Mouse (Mus musculus): ENCODE results near the gene Slc25a34.
A peak's percentile ranks its signal among the peaks of the same experiment; 100 is the strongest.

Slc25a34 gene

DNA sequence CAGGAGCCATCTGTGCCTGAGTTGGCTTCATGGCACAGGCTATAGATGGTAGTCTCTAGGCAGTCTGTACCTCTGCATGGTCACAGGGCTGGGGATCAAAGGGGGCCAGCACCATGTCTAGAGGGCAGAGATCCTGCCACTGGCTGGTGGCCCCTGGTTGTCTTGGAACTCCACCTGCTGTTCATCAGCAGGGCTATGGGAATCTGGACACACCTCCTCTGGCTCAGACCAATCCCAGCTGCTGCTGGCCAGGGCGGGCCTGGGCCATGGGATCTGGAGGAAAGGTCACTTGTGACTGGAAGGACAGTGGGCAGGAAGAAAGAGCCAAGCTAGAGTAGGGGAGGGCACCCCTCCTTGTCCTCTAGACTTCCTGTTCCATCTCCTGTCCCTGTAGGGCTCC lies at the start of gene Slc25a34:
Gene Slc25a34 (minus strand): TSS at position 156 of the 400 bp plus-strand sequence.
- peak; percentile 81 for DNase-seq (ENCODE audit: low spot score)

DNA sequence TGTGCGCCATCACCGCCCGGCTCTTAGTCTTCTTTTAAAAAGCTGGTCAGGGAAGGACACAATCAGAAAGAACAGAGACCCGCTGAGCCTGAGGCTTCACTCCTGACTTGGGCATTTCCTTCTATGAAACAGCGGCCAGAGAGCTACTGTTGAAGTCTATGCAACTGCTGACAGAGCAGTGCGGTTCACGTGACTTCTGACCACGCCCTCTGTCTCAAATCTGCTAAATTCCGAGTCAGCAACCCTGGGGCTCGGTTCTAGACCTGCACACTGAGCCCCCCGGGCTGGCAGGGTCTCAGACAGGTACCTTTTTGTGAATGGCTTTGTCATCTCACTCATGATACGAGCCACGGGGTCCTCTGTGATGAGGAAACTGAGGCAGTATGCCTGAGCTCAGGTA lies 48.7 kb upstream of the Slc25a34 start:
- DNase-seq (ENCODE audit: low spot score) = peak; percentile 4

DNA sequence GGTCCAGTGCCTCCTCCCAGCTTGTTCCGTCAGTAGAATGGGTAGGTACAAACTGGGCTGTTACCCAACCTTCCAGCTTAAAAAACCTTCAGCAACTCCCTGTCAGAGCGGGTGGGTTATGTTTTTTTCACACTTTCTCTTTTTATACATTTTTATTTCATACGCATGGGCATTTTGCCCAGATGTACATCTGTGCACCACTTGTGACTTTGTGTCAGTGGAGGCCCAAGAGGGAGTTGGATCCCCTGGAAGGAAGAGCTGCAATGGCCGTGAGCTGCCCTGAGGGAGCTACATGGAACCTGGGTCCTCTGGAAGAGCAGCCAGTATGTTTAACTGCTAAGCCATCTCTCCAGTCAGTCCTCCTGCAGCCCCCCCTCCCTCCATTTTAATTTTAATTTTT lies 47.8 kb upstream of the Slc25a34 start:
- no peak for DNase-seq (ENCODE audit: low spot score)

DNA sequence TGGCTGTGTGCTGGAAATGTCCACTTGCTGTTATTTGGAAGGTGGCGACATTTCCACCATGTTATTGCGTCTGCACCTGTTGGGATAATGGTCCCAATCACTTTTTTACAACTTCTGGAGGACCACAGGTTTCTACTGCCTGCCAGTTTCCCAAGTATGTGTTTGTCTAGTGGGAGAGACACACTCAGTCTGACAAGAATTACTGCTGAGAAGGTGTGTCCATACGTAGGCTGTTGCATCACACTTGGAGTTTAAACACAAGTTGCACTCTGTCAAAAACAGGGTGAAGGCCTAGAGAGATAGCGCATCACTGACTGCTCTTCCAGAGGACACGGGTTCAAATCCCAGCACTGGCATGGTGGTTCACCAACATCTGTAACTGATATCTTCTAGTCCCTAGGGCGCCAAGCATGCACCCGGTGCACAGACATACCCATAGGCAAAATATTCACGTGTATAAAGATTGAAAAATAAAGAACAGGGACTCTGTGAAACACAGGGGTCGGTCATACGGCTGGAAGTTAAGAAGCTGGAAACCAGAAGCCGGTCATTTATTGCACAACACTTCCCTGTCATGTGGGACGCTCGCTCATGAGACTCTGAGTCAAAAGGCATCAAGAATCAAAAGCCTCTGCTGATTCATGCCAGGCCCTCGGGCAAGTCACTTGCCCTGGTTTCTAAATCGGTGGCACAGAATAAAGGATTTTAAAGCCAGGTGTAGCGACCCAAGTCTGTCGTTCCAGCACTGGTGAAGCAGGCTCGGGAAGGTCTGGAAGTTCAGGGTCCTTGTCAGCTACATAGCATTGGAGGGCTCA lies 46.5 kb upstream of the Slc25a34 start:
- DNase-seq (ENCODE audit: low spot score) = no peak

DNA sequence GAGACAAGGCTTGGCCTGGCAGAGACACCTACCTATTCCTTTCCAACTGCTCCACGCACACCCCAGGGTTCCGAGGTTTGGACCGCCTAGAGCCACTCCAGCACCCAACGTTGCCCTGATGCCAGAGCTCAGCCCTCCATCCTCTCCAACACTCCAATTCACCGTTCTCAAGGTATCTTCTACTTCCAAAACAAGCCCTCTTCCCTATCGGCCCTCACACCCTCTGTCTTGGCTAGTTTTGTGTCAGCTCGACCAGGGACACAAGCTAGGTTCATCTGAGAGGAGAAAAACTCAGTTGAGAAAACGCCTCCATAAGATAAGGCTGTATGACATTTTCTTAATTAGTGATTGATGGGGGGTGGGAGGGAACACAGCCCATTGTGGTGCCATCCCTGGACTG lies 41.2 kb upstream of the Slc25a34 start, which contains the start of gene Plekhm2:
Gene Plekhm2 (minus strand): TSS at position 101 of the 400 bp plus-strand sequence.
- no peak for DNase-seq (ENCODE audit: low spot score)

DNA sequence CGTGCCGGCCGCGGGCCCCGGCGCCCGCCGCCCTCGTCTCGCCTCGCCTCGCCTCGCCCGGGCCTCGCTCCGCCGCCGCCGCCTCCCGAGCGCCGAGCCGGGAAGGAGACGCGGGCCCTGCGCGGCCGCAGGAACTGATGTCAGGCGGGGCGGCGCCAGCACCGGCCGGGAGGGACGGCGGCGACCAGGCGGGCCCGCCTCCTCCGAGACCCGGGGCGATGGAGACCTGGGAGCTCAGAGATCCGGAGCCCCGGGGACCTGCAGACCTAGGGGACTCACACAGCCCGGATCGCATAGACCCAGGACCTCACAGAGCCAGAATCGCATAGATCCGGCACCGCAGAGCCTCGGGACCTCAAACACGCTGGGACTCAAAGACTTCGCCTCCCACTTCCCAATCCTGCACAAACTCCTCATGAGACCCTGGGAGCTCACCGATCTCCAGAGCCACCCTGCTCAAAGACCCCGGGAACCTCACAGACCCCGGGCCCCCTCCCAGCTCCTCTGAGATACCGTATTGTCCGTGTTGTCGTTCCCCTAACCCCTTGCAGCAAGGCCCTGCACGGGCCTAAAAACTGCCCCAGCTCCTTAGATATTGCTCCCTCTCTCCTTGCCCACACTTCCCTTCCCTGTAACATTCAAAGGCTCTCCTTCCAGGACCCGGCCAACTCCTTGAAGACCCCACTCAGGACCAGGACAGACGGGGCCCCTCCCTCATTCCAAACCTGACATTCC lies 40.6 kb upstream of the Slc25a34 start:
- peak; percentile 61 for DNase-seq (ENCODE audit: low spot score)

DNA sequence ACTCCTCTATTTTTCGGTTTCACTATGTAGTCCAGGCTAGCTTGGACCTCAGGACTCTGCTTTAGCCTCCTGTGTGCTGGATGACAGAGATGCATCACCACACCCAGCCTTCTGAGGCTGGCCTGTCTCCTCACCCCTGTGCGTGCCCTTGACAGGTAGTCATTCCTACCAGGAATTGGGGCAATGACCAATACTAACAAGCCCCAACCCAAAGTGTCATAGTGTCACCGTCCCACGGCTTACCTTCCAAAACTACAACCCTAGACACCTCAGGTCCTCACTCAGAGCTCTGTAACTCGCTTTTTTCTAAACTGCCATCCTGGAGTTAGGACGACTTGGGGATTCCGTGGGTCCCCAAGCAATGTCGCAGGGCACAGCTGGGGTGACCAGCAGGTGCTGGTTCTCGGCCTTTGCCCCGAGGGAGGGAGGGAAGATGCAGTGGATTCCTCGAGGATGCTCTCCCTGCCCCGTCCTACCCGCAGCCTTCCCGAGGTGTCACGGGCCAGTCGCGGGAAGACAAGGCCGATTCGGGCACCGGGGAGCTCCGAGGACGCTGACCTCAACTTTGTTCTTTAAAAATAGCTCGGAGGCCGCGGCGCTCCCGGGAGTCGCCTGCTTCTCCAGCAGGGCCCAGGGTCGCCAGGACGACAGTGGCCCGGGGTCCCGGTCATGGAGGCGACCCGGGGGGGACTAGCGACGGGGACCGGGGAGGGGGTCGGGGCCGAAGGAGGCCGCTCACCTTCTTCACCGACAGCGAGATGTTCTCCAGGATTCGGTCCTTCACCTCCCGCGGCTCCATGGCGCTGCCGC lies 39.7 kb upstream of the Slc25a34 start:
- DNase-seq (ENCODE audit: low spot score) = no peak

DNA sequence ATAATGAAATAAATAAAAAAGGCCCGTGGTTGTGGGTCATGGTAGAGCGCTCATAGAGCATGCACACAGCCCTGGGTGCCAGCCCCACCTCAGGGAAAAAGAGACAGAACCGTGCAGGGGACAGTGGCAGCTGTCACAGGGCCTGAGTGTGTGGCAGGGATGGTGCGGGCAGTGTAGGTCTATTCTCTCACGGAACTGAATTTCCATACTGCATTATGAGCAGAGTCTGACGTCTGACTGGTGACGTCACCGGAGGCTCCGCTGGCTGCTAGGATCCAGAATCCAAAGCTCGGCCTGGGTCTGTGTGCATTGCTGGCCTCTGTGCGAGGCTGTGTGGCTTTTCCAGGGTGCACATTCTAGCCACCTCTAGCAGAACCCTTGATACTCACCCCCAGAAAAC lies 37.3 kb upstream of the Slc25a34 start:
- no peak for DNase-seq (ENCODE audit: low spot score)

DNA sequence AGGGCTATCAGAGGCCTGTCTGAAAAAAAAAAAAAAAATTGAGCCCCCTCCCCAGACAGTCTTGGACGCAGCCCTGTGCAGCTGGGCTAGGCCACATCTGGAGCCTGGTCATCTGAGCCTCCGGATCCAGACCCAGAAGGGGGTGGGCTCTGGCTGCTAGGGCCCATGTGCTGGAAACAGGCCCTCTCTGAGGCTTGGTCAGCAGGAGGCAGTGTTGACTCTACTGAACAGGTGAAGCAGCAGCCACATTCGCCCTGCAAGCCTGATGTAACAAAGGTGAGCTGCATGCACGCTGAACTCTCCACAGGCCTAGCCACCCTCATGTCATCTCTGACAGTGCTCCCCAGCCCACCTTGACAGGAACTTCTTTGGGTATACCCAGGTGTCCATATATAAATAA lies 36.1 kb upstream of the Slc25a34 start:
- DNase-seq (ENCODE audit: low spot score) = no peak

DNA sequence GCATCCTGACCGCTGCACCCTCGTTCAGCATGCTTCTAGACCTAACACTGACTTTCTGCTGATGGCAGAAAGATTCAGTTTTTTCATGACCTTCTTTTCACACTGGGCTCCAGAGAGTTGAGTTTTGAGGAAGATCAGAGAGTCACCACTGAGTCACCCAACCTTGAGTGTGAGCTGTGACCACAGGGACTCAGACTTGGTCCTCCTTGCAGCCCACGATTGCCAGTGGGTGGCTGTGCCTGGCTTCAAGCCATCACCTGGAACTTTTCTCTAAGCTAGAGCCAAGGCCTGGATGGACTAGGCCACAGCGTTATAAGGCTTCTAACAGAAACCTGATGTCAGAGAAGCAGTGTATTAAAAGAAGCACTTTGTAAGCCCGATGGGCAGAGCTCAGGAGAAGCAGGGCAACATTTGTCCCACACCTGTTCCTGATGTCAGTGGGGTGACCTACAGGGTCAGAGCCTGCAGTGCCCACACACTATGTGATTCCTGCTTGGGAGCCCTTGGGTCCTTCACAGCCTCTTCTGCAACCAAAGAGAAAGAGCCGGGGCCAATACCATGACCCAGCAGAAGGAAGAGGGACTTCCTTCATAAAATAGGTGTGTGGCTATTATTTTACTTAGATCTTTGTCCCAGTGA lies 35.3 kb upstream of the Slc25a34 start:
- no peak for DNase-seq (ENCODE audit: low spot score)

DNA sequence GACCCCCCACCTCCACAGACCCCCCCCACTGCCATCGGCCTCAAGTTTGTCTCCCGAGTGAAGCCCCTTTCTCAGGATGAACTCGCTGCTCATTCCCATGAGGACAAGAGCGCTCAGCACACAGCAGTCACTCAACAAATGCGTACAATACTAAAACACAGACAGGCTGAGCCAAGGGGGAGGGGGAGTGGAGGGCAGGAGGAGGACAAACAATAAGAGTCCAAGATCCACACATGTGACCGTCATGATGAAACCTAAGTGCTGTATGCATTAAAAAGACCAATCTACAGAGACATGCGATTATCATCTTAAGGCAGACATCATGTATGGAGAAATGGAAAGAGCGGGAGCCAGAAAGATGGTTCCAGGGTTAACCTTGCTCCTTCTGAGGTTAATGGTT lies 33.3 kb upstream of the Slc25a34 start:
- peak; percentile 58 for DNase-seq (ENCODE audit: low spot score)

DNA sequence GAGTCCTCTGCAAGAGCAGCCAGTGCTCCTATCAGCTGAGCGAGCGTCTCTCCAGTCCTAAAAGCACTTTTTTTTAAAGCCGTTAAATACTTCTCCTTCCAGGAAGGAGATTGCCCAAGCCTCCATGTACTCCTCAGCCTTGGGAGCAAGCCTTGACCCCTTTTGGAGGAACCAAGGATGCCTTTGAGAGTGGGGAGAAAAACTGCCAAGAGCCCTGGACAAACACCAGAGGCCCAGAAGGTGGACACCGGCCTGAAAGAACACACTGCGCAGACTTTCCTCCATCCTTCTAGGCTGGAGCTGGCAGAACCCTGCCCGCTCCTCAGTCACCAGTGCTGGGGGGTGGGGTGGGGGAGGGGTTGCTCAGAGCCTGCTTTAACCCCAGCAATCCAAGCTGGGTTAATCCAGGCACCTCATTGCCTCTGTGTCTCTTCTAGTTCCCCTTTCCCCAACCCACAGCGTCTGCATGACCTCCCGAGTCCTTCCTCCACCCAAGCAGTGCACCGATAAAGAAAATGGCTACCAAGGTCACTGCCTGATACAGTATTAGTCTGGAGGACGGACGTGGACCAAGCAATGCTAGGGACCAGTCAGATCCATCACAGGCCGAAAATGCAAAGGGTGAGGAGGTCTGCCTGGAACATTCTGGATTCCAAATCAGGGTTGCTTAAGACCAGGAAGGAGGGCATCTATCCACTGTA lies 32.4 kb upstream of the Slc25a34 start:
- no peak for DNase-seq (ENCODE audit: low spot score)

DNA sequence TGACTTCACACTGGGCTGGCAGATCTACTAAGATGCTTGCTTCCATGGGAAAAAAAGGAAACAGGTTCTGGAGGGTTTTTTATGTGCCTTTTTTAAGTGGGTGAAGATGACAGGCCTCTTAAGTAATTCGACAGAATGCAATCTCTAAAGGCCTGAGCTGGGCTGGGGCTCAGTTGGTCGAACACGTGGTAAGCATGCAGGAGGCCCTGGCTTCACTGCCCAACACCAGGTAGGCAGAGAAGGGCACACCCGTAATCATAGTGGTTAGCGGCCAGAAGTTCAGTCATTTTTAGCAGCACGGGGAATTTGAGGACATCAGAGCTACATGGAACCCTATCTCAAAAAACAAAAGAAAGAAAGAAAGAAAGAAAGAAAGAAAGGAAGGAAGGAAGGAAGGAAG lies 30.9 kb upstream of the Slc25a34 start:
- no peak for DNase-seq (ENCODE audit: low spot score)

DNA sequence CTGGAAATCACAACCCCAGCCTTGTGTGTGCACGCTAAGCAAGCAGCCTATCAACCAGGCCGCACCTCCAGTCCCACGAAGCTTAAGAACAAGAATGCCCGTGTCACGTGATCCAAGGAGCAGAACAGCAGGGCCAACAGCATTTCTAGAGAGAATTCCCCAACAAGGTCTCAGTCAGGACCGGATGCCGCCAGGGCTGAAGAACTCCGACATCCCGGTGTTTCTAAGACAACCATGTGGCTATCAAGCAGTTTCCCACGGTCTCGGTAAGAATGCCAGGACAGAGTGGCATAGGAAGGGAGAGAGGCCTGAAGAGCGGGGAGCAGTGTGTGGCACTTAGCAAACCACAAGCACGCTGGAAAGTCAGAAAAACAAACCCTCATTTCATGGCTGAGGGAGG lies 30.2 kb upstream of the Slc25a34 start:
- no peak for DNase-seq (ENCODE audit: low spot score)

DNA sequence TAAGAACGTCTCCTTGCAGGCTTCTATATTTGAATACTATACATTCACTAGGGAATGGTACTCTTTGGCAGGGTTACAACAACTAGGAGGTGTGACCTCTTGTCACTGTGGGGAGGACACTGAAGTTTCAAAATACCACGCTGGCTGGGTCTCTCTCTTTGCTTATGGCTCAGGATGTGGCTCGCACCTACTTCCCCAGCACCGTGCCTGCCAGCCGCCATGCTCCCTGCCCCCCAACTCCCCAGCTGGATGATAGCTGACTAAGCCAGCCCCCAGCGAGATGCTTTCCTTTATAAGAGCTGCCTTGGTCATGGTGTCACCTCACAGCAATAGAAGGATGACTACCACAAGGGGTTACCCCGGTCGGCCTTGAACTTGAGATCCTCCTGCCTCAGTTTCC lies 29.4 kb upstream of the Slc25a34 start:
- DNase-seq (ENCODE audit: low spot score) = no peak

DNA sequence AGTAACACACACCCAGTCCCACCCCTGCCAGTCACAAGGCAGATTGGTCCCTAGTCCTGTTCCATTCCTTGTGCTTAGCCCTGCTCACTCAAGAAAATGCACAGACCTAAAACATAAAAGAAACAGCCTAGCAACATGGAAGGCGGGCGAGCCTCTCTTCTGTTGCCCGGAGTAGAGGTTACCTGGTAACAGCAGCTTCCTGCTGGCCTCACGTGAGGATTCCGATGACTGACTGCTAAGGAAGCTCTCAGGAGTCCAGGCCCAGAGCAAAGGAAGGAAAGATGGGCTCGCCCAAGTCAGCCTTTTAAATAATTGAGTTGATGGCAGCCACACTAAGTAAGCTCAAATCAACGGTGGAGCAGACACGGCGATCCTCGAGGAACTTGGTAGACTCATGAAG lies 28.3 kb upstream of the Slc25a34 start:
- DNase-seq (ENCODE audit: low spot score) = no peak

DNA sequence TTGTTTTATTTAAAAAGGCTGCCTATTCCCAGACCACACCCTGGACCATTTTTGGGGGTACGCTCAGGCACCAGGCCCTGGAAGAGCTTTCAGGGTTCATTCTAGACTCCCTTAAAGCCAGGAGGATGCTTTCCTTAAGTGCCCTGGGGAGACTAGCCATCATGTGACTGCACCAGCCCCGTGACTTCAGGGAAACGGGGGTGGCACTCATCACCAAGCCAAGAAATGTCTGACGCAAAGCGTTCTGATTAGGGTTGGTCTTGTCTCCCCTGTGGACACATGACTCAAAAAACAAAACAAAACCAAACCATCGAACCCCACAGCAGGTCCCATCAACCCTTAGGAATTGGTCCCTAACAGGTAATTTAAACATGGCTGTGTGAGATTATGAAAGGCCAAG lies 27.7 kb upstream of the Slc25a34 start:
- no peak for DNase-seq (ENCODE audit: low spot score)

DNA sequence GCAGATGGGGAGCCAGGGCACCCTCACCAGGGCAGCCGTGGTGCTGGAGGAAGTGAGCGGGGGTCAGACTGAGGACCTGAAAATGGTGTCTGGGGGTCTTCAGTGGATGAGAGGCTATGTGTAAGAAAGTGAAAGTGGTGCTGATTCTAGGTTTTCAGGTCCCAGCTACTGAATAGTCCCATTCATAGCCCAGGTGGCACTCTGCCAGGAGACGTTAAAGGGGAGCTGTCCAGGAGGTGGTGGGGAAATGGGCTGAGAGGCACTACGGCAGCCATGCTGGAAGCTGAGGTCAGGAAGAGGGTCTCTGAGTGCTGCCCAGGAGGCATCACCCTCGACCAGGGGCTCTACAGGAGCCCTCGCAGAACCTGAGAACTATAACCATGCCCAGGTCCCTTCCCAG lies 25.6 kb upstream of the Slc25a34 start:
- DNase-seq (ENCODE audit: low spot score) = no peak

DNA sequence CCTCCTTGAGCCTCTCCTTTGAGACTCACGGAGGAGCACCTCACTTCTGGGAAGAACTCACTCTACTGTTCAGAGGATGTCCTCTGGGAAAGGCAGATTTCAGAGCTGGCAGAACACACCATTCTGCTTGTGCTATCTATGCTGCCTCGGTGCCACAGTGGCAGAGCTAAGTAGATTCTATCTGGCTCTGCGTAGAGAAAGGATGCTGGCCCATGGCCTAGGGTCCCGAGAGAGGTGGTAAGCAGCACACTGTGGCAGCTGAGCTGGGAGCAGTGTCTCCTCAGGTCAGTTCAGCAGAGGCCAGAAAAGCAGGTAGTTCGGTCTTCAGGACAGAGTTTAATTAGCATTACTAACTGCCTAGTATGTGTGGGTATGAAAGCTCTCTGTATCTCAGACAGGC lies 24.6 kb upstream of the Slc25a34 start:
- no peak for DNase-seq (ENCODE audit: low spot score)

DNA sequence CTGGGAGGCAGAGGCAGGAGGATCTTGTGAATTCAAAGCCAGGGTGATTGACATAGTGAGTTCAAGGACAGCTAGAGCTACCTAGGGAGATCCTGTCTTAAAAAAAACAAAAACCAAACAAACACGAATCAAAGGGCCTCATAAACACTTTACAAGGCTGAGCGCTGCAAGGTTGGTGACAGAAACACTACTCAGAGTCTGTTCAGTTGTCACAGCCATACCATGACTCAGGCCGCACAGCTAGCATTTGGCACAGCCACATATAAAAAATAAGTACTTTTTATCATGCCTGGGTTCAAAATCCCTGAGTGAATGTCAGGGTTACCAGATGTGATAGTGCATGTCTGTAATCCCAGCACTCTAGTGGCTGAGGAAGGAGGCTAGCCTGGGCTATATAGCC lies 23.6 kb upstream of the Slc25a34 start:
- no peak for DNase-seq (ENCODE audit: low spot score)

DNA sequence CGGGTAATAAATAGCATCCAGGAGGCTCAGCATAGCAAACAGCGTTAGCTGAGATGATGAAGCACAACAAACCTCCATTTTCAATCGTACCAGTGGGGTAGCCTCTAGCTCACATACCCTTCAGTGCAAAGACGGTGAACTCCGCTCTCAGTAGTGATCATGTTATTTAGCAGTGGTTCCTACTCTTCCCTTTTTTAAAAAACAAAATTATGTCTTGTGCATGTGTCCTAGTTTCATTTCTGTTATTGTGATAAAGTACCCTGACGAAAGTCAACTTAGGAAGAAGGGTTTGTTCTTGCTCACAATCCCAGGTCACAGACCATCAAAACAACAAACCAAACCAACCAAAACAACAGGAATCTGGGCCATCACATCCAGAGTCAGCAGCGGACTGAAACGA lies 22.4 kb upstream of the Slc25a34 start:
- no peak for DNase-seq (ENCODE audit: low spot score)

All from yolk sac, embryonic 10.5 days (tissue).